Comparison of ENCODE assay signal across 18 mouse cellular contexts in genomic region chr9:53271281-53272022, GRCm38 (mm10). TPM values are rescaled to one million over a fixed set of nuclear protein-coding genes. Genes with fewer than 3 reads are reported as not detected.
DNase-seq lines count a peak whose midpoint lies in the region; ATAC-seq and TF ChIP-seq lines count a peak whose summit lies in the region.
"Had no signal": no experiment of that assay in that cellular context is flagged by ENCODE, and none has a peak within 500 bp of the region (broad histone marks: within the 10 kb centered on the region; RNA-seq: fewer than 3 reads in every experiment).

No protein-coding gene starts in this region.

- H3K27ac ChIP-seq in kidney, postnatal 0 days, result peak overlapping the region; percentile 70
- H3K27ac ChIP-seq in kidney, adult 2 months (ENCODE audit: insufficient read depth, low read depth, low read length), result no peak overlapping the region
- H3K27ac ChIP-seq: embryonic facial prominence, embryonic 15.5 days; heart, adult 2 months had no signal

- peak; percentile 78 for DNase-seq in kidney, postnatal 0 days (ENCODE audit: low spot score)
- DNase-seq in kidney, adult 2 months, result no peak
- DNase-seq in CD4-positive, CD25-positive, alpha-beta regulatory T cell, adult 2 months (ENCODE audit: low read depth, low spot score), result peak; percentile 58
- peak; percentile 18 for DNase-seq in mesoderm, embryonic 11.5 days (ENCODE audit: low read depth, low spot score)
- no peak for DNase-seq in cerebellum, postnatal 14 days
- DNase-seq: cerebellum, adult 11 months; heart, adult 2 months; heart, postnatal 4 days; kidney, adult 8-10 months; lung, postnatal 10 days; right cerebral cortex, postnatal 25 days had no signal

- TF ChIP-seq CTCF in kidney, postnatal 0 days (IDR thresholded peaks at IDR 0.05; ENCODE audit: low read depth), result no peak
- no peak for TF ChIP-seq CTCF in kidney, adult 2 months (conservative IDR thresholded peaks at IDR 0.05; ENCODE audit: insufficient read depth, insufficient read length, low read depth, low read length)

- no peaks in the 10 kb centered on the region for H3K4me1 ChIP-seq in kidney, postnatal 0 days (replicated peaks; ENCODE audit: insufficient read depth, low read length)
- H3K4me1 ChIP-seq in kidney, adult 2 months (ENCODE audit: control insufficient read depth, insufficient read depth, low read length), result no peaks in the 10 kb centered on the region

- H3K27me3 ChIP-seq in kidney, postnatal 0 days (ENCODE audit: insufficient read depth, low read length), result no peaks in the 10 kb centered on the region
- H3K27me3 ChIP-seq in kidney, adult 2 months (replicated peaks; ENCODE audit: control insufficient read depth, insufficient read depth, low read length), result no peaks in the 10 kb centered on the region
- H3K27me3 ChIP-seq: embryonic facial prominence, embryonic 15.5 days; Patski had no signal

- H3K4me3 ChIP-seq in kidney, postnatal 0 days (replicated peaks; ENCODE audit: low read depth, low read length), result no peak overlapping the region
- H3K4me3 ChIP-seq in kidney, adult 2 months (ENCODE audit: insufficient read depth, low read depth, low read length), result no peak overlapping the region
- H3K4me3 ChIP-seq: embryonic facial prominence, embryonic 15.5 days; heart, adult 2 months had no signal

- no peak overlapping the region for H3K4me2 ChIP-seq in kidney, postnatal 0 days (ENCODE audit: low read length)
- H3K4me2 ChIP-seq: embryonic facial prominence, embryonic 15.5 days; liver, embryonic 11.5 days; midbrain, embryonic 11.5 days had no signal

- no peaks in the 10 kb centered on the region for H3K36me3 ChIP-seq in kidney, postnatal 0 days (ENCODE audit: insufficient read depth, low read length)
- no peaks in the 10 kb centered on the region for H3K36me3 ChIP-seq in kidney, adult 2 months (ENCODE audit: control insufficient read depth, insufficient read depth, low read length)
- H3K36me3 ChIP-seq: embryonic facial prominence, embryonic 15.5 days had no signal

- H3K9me3 ChIP-seq in kidney, postnatal 0 days (replicated peaks; ENCODE audit: low read length), result no peaks in the 10 kb centered on the region
- H3K9me3 ChIP-seq: embryonic facial prominence, embryonic 15.5 days had no signal

- no peak for TF ChIP-seq POLR2A in kidney, adult 2 months (IDR thresholded peaks at IDR 0.05; ENCODE audit: low read depth, low read length)

- no peak for ATAC-seq in kidney, postnatal 0 days (replicated peaks; ENCODE audit: low FRiP score, low read depth)
- ATAC-seq in hematopoietic stem cell, adult 5-6 weeks (replicated peaks in 1 of 2; ENCODE audit: insufficient read depth in 1 of 2, low FRiP score in 2 of 2, low TSS enrichment in 1 of 2, low read depth in 1 of 2, poor library complexity in 2 of 2, severe bottlenecking in 2 of 2), result peak; percentile 45 to 73; a peak in 3 of 4 replicates
- ATAC-seq in granulocyte monocyte progenitor cell, adult 5-6 weeks (replicated peaks; ENCODE audit: poor library complexity, severe bottlenecking), result no peak
- ATAC-seq: forebrain, embryonic 14.5 days; Patski had no signal

- H3K9ac ChIP-seq in kidney, postnatal 0 days (ENCODE audit: low read depth, low read length), result no peak overlapping the region
- H3K9ac ChIP-seq: embryonic facial prominence, embryonic 15.5 days had no signal

- 20% methylated on average over 5 of the region's 5 CpGs for WGBS in kidney, postnatal 0 days
- WGBS in kidney, adult 2 months, result 68% methylated on average over 5 of the region's 5 CpGs

RNA-seq across cellular contexts. Expression of gene Ddx10, which starts 23.6 kb away (rescaled TPM):
- 26.6 and 27.2 TPM in 2 replicates for polyA plus RNA-seq in kidney, postnatal 0 days (2015; fragmentation: Nextera tagmentation; extraction: Ambion mirVana)
- 1.2 and 2.2 TPM in 2 replicates for polyA plus RNA-seq in kidney, adult 2 months (2012; rRNA removed)
- total RNA-seq in hematopoietic stem cell, adult 5-6 weeks (2017), result 67.9 and 74.0 TPM in 2 replicates
- 37.1 and 37.7 TPM in 2 replicates for total RNA-seq in granulocyte monocyte progenitor cell, adult 5-6 weeks (2014; fragmentation: Nextera tagmentation)
- 70.1 and 77.2 TPM in 2 replicates for total RNA-seq in granulocyte monocyte progenitor cell, adult 5-6 weeks (2017)

RNA-seq across cellular contexts. Expression of gene Exph5, which starts 30.0 kb away (rescaled TPM):
- polyA plus RNA-seq in kidney, postnatal 0 days (2015; fragmentation: Nextera tagmentation; extraction: Ambion mirVana), result 2.4 and 2.8 TPM in 2 replicates
- polyA plus RNA-seq in kidney, adult 2 months (2012; rRNA removed), result 1.8 and 2.1 TPM in 2 replicates
- total RNA-seq in hematopoietic stem cell, adult 5-6 weeks (2017), result 0.55 and 1.7 TPM in 2 replicates
- total RNA-seq in granulocyte monocyte progenitor cell, adult 5-6 weeks (2014; fragmentation: Nextera tagmentation), result not detected in 2 replicates
- not detected in 2 replicates for total RNA-seq in granulocyte monocyte progenitor cell, adult 5-6 weeks (2017)

Comparison
In these comparisons a context has a peak if more than half of its experiments do, and no peak if none do; other contexts are left out.
1. DNase-seq: peak in kidney, postnatal 0 days (single experiment), CD4-positive, CD25-positive, alpha-beta regulatory T cell, adult 2 months (single experiment) and mesoderm, embryonic 11.5 days (single experiment); none in kidney, adult 2 months (single experiment) and cerebellum, postnatal 14 days (0 of 2).
2. ATAC-seq: peak in hematopoietic stem cell, adult 5-6 weeks (2 of 2); none in kidney, postnatal 0 days (single experiment) and granulocyte monocyte progenitor cell, adult 5-6 weeks (single experiment).